Mouse (Mus musculus) MEL (cell line): ENCODE data around the gene Ric8b. TPM values are rescaled to one million over a fixed set of nuclear protein-coding genes. Genes with fewer than 3 reads are reported as not detected.

Source experiments
- DNase-seq: peaks from one replicate; pipeline ENCODE4 v3.0.0; 2011; ENCODE audit warnings: low read depth, low spot score
- H3K27ac ChIP-seq: 2 replicates; pipeline ENCODE4 v1.5.1; 2012; ENCODE audit warnings: low read depth, mild to moderate bottlenecking, control low read depth, low read length, moderate library complexity; ENCODE audit not compliant: control insufficient read depth
- H3K27me3 ChIP-seq, 2 experiments: fragments of 150-350 bp in 1 of 2; sonication (generic) in 1 of 2; 2 replicates each; pipeline ENCODE4 v1.6.1; 2012; ENCODE audit warnings: low read length in 2 of 2, mild to moderate bottlenecking in 2 of 2, improper control_type of control experiment in 1 of 2, moderate library complexity in 1 of 2; ENCODE audit not compliant: insufficient read depth in 2 of 2, control insufficient read depth in 1 of 2
- H3K36me3 ChIP-seq, 2 experiments: 2 replicates each; pipeline ENCODE4 v1.6.1; 2012 to 2014; ENCODE audit warnings: low read length in 2 of 2, improper control_type of control experiment in 1 of 2, inconsistent platforms in 1 of 2, mild to moderate bottlenecking in 1 of 2; ENCODE audit not compliant: insufficient read depth in 2 of 2, control insufficient read depth in 1 of 2
- H3K4me1 ChIP-seq, 2 experiments: fragments of 150-350 bp in 1 of 2; sonication (generic) in 1 of 2; 2 replicates each; pipeline ENCODE4 v1.6.1; 2012; ENCODE audit warnings: low read length in 2 of 2, improper control_type of control experiment in 1 of 2, mild to moderate bottlenecking in 1 of 2; ENCODE audit not compliant: insufficient read depth in 2 of 2, control insufficient read depth in 1 of 2
- H3K4me3 ChIP-seq, 2 experiments: fragments of 150-350 bp in 1 of 2; sonication (generic) in 1 of 2; 2 replicates each; pipeline ENCODE4 v1.5.1; 2012; ENCODE audit warnings: low read depth in 2 of 2, low read length in 2 of 2, mild to moderate bottlenecking in 2 of 2, moderate library complexity in 2 of 2, control low read depth in 1 of 2, improper control_type of control experiment in 1 of 2; ENCODE audit not compliant: control insufficient read depth in 1 of 2, insufficient read depth in 1 of 2
- H3K79me2 ChIP-seq: 2 replicates; pipeline ENCODE4 v1.6.1; 2012; ENCODE audit warnings: mild to moderate bottlenecking, low read length, moderate library complexity; ENCODE audit not compliant: control insufficient read depth, poor library complexity, insufficient read depth
- H3K9ac ChIP-seq: 2 replicates; pipeline ENCODE4 v1.6.1; 2012; ENCODE audit warnings: low read depth, mild to moderate bottlenecking, control low read depth, low read length, moderate library complexity; ENCODE audit not compliant: control insufficient read depth, poor library complexity, severe bottlenecking
- H3K9me3 ChIP-seq: fragments of 150-350 bp; sonication (generic); replicated peaks from 2 replicates; pipeline ENCODE4 v1.6.1; 2012; ENCODE audit warnings: mild to moderate bottlenecking, low read length, improper control_type of control experiment, moderate library complexity; ENCODE audit not compliant: insufficient read depth
- CHD1 ChIP-seq: IDR thresholded peaks from 2 replicates; pipeline ENCODE4 v1.6.1; 2012; ENCODE audit warnings: low read depth, mild to moderate bottlenecking, inconsistent platforms, low read length, improper control_type of control experiment
- CHD2 ChIP-seq: IDR thresholded peaks from 2 replicates; pipeline ENCODE4 v1.6.1; 2011; ENCODE audit warnings: low read length, improper control_type of control experiment
- E2F4 ChIP-seq: IDR thresholded peaks from 2 replicates; pipeline ENCODE4 v1.6.1; 2011; ENCODE audit warnings: low read depth, low read length, improper control_type of control experiment, borderline replicate concordance
- EP300 ChIP-seq, 2 experiments: IDR thresholded peaks; 2 replicates each; pipeline ENCODE4 v1.6.1; 2011; ENCODE audit warnings: improper control_type of control experiment in 2 of 2, low read length in 2 of 2, low read depth in 1 of 2, mild to moderate bottlenecking in 1 of 2
- GABPA ChIP-seq: IDR thresholded peaks from 2 replicates; pipeline ENCODE4 v1.6.1; 2012; ENCODE audit warnings: low read depth, mild to moderate bottlenecking, inconsistent platforms, low read length, improper control_type of control experiment, moderate library complexity
- GATA1 ChIP-seq: IDR thresholded peaks from 2 replicates; pipeline ENCODE4 v1.6.1; 2011; ENCODE audit warnings: low read depth, low read length, improper control_type of control experiment
- HCFC1 ChIP-seq: IDR thresholded peaks from 2 replicates; pipeline ENCODE4 v1.6.1; 2012; ENCODE audit warnings: low read depth, mild to moderate bottlenecking, inconsistent platforms, low read length, improper control_type of control experiment, moderate library complexity
- JUND ChIP-seq: IDR thresholded peaks from 2 replicates; pipeline ENCODE4 v1.6.1; 2011; ENCODE audit warnings: low read depth, mild to moderate bottlenecking, improper control_type of control experiment, low read length
- KAT2A ChIP-seq: conservative IDR thresholded peaks from 2 replicates; pipeline ENCODE4 v1.6.1; 2012; ENCODE audit warnings: low read depth, low read length, improper control_type of control experiment, inconsistent platforms
- MAFK ChIP-seq: IDR thresholded peaks from 2 replicates; pipeline ENCODE4 v1.6.1; 2011; ENCODE audit warnings: low read depth, mild to moderate bottlenecking, low read length, improper control_type of control experiment, borderline replicate concordance
- MAX ChIP-seq: IDR thresholded peaks from 2 replicates; pipeline ENCODE4 v1.6.1; 2011; ENCODE audit warnings: low read length, improper control_type of control experiment
- MAZ ChIP-seq: IDR thresholded peaks from 2 replicates; pipeline ENCODE4 v1.6.1; 2012; ENCODE audit warnings: low read depth, mild to moderate bottlenecking, inconsistent platforms, low read length, improper control_type of control experiment
- MYB ChIP-seq: IDR thresholded peaks from 2 replicates; pipeline ENCODE4 v1.6.1; 2011; ENCODE audit warnings: mild to moderate bottlenecking, low read depth, low read length, improper control_type of control experiment
- NRF1 ChIP-seq: IDR thresholded peaks from 2 replicates; pipeline ENCODE4 v1.6.1; 2014; ENCODE audit warnings: low read depth, mild to moderate bottlenecking, inconsistent platforms, low read length, improper control_type of control experiment, moderate library complexity; ENCODE audit not compliant: poor library complexity, insufficient read depth, severe bottlenecking
- POLR2A ChIP-seq, 2 experiments: IDR thresholded peaks; 2 replicates each; pipeline ENCODE4 v1.6.1; 2011 to 2012; ENCODE audit warnings: low read length in 2 of 2, mild to moderate bottlenecking in 2 of 2, control low read depth in 1 of 2, improper control_type of control experiment in 1 of 2, low read depth in 1 of 2, moderate library complexity in 1 of 2; ENCODE audit not compliant: control insufficient read depth in 1 of 2, insufficient read depth in 1 of 2, poor library complexity in 1 of 2
- POLR2AphosphoS5 ChIP-seq: IDR thresholded peaks from 2 replicates; pipeline ENCODE4 v1.6.1; 2012; ENCODE audit warnings: low read depth, borderline replicate concordance, mild to moderate bottlenecking, inconsistent platforms, low read length, moderate library complexity, mixed read lengths
- RAD21 ChIP-seq: IDR thresholded peaks from 2 replicates; pipeline ENCODE4 v1.6.1; 2011; ENCODE audit warnings: mild to moderate bottlenecking, low read depth, low read length, improper control_type of control experiment
- RCOR1 ChIP-seq: IDR thresholded peaks from 2 replicates; pipeline ENCODE4 v1.6.1; 2012; ENCODE audit warnings: low read depth, mild to moderate bottlenecking, inconsistent platforms, low read length, improper control_type of control experiment
- SIN3A ChIP-seq: IDR thresholded peaks from 2 replicates; pipeline ENCODE4 v1.6.1; 2012; ENCODE audit warnings: low read length, improper control_type of control experiment, inconsistent platforms
- TAL1 ChIP-seq: IDR thresholded peaks from 2 replicates; pipeline ENCODE4 v1.6.1; 2012; ENCODE audit warnings: mild to moderate bottlenecking, inconsistent platforms, low read length, moderate library complexity, mixed read lengths
- TCF12 ChIP-seq: IDR thresholded peaks from 2 replicates; pipeline ENCODE4 v1.6.1; 2014; ENCODE audit warnings: low read depth, mild to moderate bottlenecking, inconsistent platforms, low read length, improper control_type of control experiment, moderate library complexity
- UBTF ChIP-seq: IDR thresholded peaks from 2 replicates; pipeline ENCODE4 v1.6.1; 2012; ENCODE audit warnings: low read depth, mild to moderate bottlenecking, inconsistent platforms, low read length, improper control_type of control experiment, moderate library complexity, borderline replicate concordance; ENCODE audit not compliant: insufficient read depth
- USF1 ChIP-seq: IDR thresholded peaks from 2 replicates; pipeline ENCODE4 v1.6.1; 2014; ENCODE audit warnings: low read depth, mild to moderate bottlenecking, inconsistent platforms, low read length, improper control_type of control experiment, moderate library complexity
- ZKSCAN1 ChIP-seq: IDR thresholded peaks from 2 replicates; pipeline ENCODE4 v1.6.1; 2012; ENCODE audit warnings: low read depth, mild to moderate bottlenecking, inconsistent platforms, low read length, improper control_type of control experiment, moderate library complexity
- ZNF384 ChIP-seq: IDR thresholded peaks from 2 replicates; pipeline ENCODE4 v1.6.1; 2012; ENCODE audit warnings: low read depth, mild to moderate bottlenecking, inconsistent platforms, low read length, improper control_type of control experiment
- polyA plus RNA-seq, 2 experiments: library from polyadenylated mRNA; stranded (reverse) in 1 of 2; unstranded in 1 of 2; fragments of >175 nt in 1 of 2; fragments of >200 nt in 1 of 2; gene quantifications; 2 replicates each; pipeline versions ENCODE4 v1.2.1 to v1.2.4; 2012; ENCODE audit warnings: low replicate concordance in 2 of 2, low read depth in 1 of 2; ENCODE audit not compliant: insufficient read length in 2 of 2, insufficient read depth in 1 of 2, missing spikeins in 1 of 2
- total RNA-seq: library from RNA; depleted of rRNA; stranded (reverse); fragments of 300-350 nt; gene quantifications from 2 replicates; pipeline ENCODE4 v1.2.3, GENCODE M21; 2012

Gene Ric8b
- total and polyA plus RNA-seq, 3 experiments: 6.3 to 8.6 TPM; not detected in 1

DNA sequence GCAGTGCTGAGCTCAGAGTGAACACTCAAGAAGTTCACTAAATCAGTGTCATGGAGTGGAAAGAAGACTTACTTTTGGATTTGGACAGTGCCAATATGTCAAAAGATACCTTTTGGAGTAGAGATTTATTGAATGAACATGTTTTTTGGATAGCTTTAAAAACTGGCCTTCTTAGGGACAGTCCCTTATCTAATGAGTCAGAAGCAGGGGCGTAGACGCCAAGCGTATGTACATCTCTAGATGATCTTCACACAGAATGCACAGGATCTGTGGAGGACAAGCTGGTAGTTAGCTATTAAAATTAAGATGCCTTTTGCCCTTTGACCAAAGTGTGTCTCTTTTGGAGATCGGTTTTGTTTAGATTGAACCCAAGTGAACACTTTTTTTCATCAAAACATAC is 9.5 kb downstream of the Ric8b start:
- no peak overlapping the region for H3K27ac ChIP-seq
- no peaks in the 10 kb centered on the region for H3K9me3 ChIP-seq
- no peak for TF ChIP-seq RCOR1
- TF ChIP-seq KAT2A: no peak
- TF ChIP-seq MYB: no peak
- TF ChIP-seq USF1: no peak
- TF ChIP-seq TAL1: no peak
- no peaks in the 10 kb centered on the region for H3K27me3 ChIP-seq
- no peak overlapping the region for H3K9ac ChIP-seq
- H3K79me2 ChIP-seq: 0 out of 2 replicates have a peak, but pooled peaks cover 4% of the 10 kb centered on the region
- H3K36me3 ChIP-seq: peaks cover 0 to 6% of the 10 kb centered on the region in 2 experiments; a peak in 2 of 4 replicates
- no peaks in the 10 kb centered on the region; a peak in 1 of 4 replicates for H3K4me1 ChIP-seq
- no peak overlapping the region for H3K4me3 ChIP-seq
- no peak for DNase-seq

DNA sequence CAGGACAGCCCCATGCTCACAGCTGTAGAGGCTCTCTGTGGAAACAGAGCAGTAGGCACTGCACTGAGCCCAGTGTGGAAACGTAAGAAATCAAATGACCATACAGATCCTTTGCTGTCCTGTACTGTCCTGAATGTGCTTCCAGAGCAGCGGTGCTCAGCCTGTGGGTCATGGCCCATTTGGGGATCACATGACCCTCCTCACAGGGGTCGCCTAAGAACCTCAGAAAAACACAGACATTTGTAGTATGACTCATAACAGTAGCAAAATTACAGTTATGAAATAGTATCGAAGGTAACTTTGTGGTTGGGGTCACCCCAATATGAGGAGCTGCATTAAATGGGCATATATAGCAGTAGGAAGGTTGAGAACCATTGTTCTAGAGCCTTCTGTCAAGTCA is 11.0 kb downstream of the Ric8b start:
- no peak for DNase-seq
- no peaks in the 10 kb centered on the region for H3K9me3 ChIP-seq
- no peak overlapping the region for H3K4me3 ChIP-seq
- no peaks in the 10 kb centered on the region for H3K27me3 ChIP-seq
- H3K27ac ChIP-seq: no peak overlapping the region
- 0 out of 2 replicates have a peak, but pooled peaks cover 2% of the 10 kb centered on the region for H3K79me2 ChIP-seq
- no peaks in the 10 kb centered on the region for H3K4me1 ChIP-seq
- H3K36me3 ChIP-seq: peaks cover 0 to 6% of the 10 kb centered on the region in 2 experiments; a peak in 2 of 4 replicates
- H3K9ac ChIP-seq: no peak overlapping the region
- TF ChIP-seq ZNF384 (no peak), MAFK (no peak), POLR2A (IDR thresholded peaks at IDR 0.05; ENCODE audit: control insufficient read depth in 1 of 2, insufficient read depth in 1 of 2, low read depth in 1 of 2, low read length in 2 of 2, poor library complexity in 1 of 2) (no peak), USF1 (no peak), POLR2AphosphoS5 (no peak), RAD21 (no peak), HCFC1 (no peak), ZKSCAN1 (no peak)

- H3K4me1 ChIP-seq: peaks cover 7 to 9% of the 10 kb centered on the region in 2 experiments
- H3K4me3 ChIP-seq: no peak overlapping the region
- peaks cover 0 to 6% of the 10 kb centered on the region in 2 experiments; a peak in 3 of 4 replicates for H3K36me3 ChIP-seq
- DNase-seq: peak; percentile 81
- H3K27me3 ChIP-seq: no peaks in the 10 kb centered on the region
- H3K9me3 ChIP-seq: no peaks in the 10 kb centered on the region
- H3K79me2 ChIP-seq: 0 out of 2 replicates have a peak, but pooled peaks cover 2% of the 10 kb centered on the region
- H3K9ac ChIP-seq: no peak overlapping the region
- H3K27ac ChIP-seq: no peak overlapping the region
- TF ChIP-seq NRF1 (no peak), E2F4 (no peak), GABPA (no peak), ZKSCAN1 (no peak), CHD2 (no peak), MAX (peak; percentile 70), SIN3A (no peak), CHD1 (no peak), EP300 (IDR thresholded peaks at IDR 0.05; ENCODE audit: low read depth in 1 of 2, low read length in 2 of 2) (peak; percentile 44 to 63; a peak in 3 of 4 replicates), RCOR1 (peak; percentile 50; the same call in 1 of the 2 replicates), UBTF (no peak), GATA1 (peak; percentile 61), MAZ (no peak), TCF12 (no peak), KAT2A (no peak), USF1 (no peak), JUND (no peak)
These were observed 18.3 kb downstream of the Ric8b start for GRCm38 (mm10) chr10:84935553-84936209.
